Mouse (Mus musculus) embryonic fibroblast, embryonic 13.5 days (primary cell): Measurements from ENCODE around the gene Zswim1.

Source experiments
- CTCF ChIP-seq: IDR thresholded peaks from 2 replicates; pipeline ENCODE4 v1.5.1; 2011; ENCODE audit warnings: mild to moderate bottlenecking, control low read depth, low read length, moderate library complexity, borderline replicate concordance; ENCODE audit not compliant: insufficient read depth
- POLR2A ChIP-seq: IDR thresholded peaks from 2 replicates; pipeline ENCODE4 v1.6.1; 2011; ENCODE audit warnings: low read depth, mild to moderate bottlenecking, control low read depth, low read length, moderate library complexity

DNA sequence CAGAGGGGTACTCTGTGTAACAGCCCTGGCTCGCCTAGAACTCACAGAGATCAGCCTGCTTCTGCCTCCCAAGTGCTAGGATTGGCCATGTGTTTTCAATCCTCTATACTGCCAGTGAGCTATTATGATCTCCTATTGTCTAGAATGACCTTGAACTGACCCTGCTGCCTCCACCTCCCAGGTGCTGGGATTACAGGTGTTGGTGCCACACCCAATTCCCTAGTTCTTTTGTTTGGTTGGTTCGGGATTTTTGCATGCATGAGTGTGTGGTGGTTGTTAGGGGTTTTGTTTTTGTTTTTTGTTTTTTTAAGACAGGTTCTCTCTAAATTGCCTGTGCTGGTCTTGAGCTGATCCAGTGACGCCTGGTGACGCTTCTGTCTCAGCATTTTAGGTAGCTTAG, 1.5 kb downstream of the Zswim1 start:
- TF ChIP-seq CTCF (no peak), POLR2A (no peak)
